ENCODE assay signal across 12 mouse cellular contexts in genomic region chr12:105757816-105758497, GRCm38 (mm10). TPM values are rescaled to one million over a fixed set of nuclear protein-coding genes. Genes with fewer than 3 reads are reported as not detected.
DNase-seq lines count a peak whose midpoint lies in the region; ATAC-seq and TF ChIP-seq lines count a peak whose summit lies in the region.
"Had no signal": no experiment of that assay in that cellular context is flagged by ENCODE, and none has a peak within 500 bp of the region (broad histone marks: within the 10 kb centered on the region; RNA-seq: fewer than 3 reads in every experiment).

No protein-coding gene starts in this region.

- no peak overlapping the region; the same call in 1 of the 2 replicates for H3K4me3 ChIP-seq in midbrain, embryonic 10.5 days
- no peak overlapping the region for H3K4me3 ChIP-seq in midbrain, embryonic 15.5 days
- no peak overlapping the region for H3K4me3 ChIP-seq in embryonic facial prominence, embryonic 10.5 days
- no peak overlapping the region for H3K4me3 ChIP-seq in stomach, embryonic 16.5 days (replicated peaks; ENCODE audit: low read length)
- no peak overlapping the region for H3K4me3 ChIP-seq in forebrain, postnatal 0 days (ENCODE audit: low read depth, low read length)
- no peak overlapping the region for H3K4me3 ChIP-seq in midbrain, embryonic 16.5 days (ENCODE audit: low read depth, low read length)
- H3K4me3 ChIP-seq: hindbrain, embryonic 15.5 days had no signal

- no peaks in the 10 kb centered on the region for H3K36me3 ChIP-seq in midbrain, embryonic 10.5 days
- H3K36me3 ChIP-seq in midbrain, embryonic 15.5 days (replicated peaks): no peaks in the 10 kb centered on the region
- no peaks in the 10 kb centered on the region for H3K36me3 ChIP-seq in embryonic facial prominence, embryonic 10.5 days (replicated peaks)
- H3K36me3 ChIP-seq in stomach, embryonic 16.5 days (ENCODE audit: control insufficient read depth, insufficient read depth, low read length): no peaks in the 10 kb centered on the region
- no peaks in the 10 kb centered on the region for H3K36me3 ChIP-seq in forebrain, postnatal 0 days (ENCODE audit: insufficient read depth)
- H3K36me3 ChIP-seq in midbrain, embryonic 16.5 days (ENCODE audit: control insufficient read depth, insufficient read depth, low read length): no peaks in the 10 kb centered on the region
- H3K36me3 ChIP-seq: hindbrain, embryonic 15.5 days had no signal

- no peaks in the 10 kb centered on the region for H3K9me3 ChIP-seq in midbrain, embryonic 10.5 days (replicated peaks)
- no peaks in the 10 kb centered on the region for H3K9me3 ChIP-seq in midbrain, embryonic 15.5 days
- no peaks in the 10 kb centered on the region; the same call in 1 of the 2 replicates for H3K9me3 ChIP-seq in embryonic facial prominence, embryonic 10.5 days
- no peaks in the 10 kb centered on the region for H3K9me3 ChIP-seq in stomach, embryonic 16.5 days (replicated peaks; ENCODE audit: control insufficient read depth, low read length)
- no peaks in the 10 kb centered on the region for H3K9me3 ChIP-seq in forebrain, postnatal 0 days (ENCODE audit: low read length)
- no peaks in the 10 kb centered on the region for H3K9me3 ChIP-seq in midbrain, embryonic 16.5 days (replicated peaks; ENCODE audit: control insufficient read depth, low read length, poor library complexity, severe bottlenecking)
- H3K9me3 ChIP-seq: hindbrain, embryonic 15.5 days had no signal

- H3K27me3 ChIP-seq in midbrain, embryonic 10.5 days (ENCODE audit: low read depth, poor library complexity, severe bottlenecking): no peaks in the 10 kb centered on the region
- H3K27me3 ChIP-seq in midbrain, embryonic 15.5 days (replicated peaks): no peaks in the 10 kb centered on the region
- H3K27me3 ChIP-seq in embryonic facial prominence, embryonic 10.5 days (replicated peaks; ENCODE audit: low read depth, poor library complexity, severe bottlenecking): no peaks in the 10 kb centered on the region
- H3K27me3 ChIP-seq in stomach, embryonic 16.5 days (ENCODE audit: control insufficient read depth, insufficient read depth, low read length): no peaks in the 10 kb centered on the region
- H3K27me3 ChIP-seq in forebrain, postnatal 0 days (ENCODE audit: insufficient read depth, low read length): no peaks in the 10 kb centered on the region
- H3K27me3 ChIP-seq in midbrain, embryonic 16.5 days (ENCODE audit: control insufficient read depth, insufficient read depth, low read depth, low read length): no peaks in the 10 kb centered on the region
- H3K27me3 ChIP-seq: hindbrain, embryonic 15.5 days had no signal

- peak overlapping the region; percentile 74 for H3K27ac ChIP-seq in midbrain, embryonic 10.5 days (replicated peaks)
- H3K27ac ChIP-seq in midbrain, embryonic 15.5 days: no peak overlapping the region
- peak overlapping the region; percentile 41; the same call in 1 of the 2 replicates for H3K27ac ChIP-seq in embryonic facial prominence, embryonic 10.5 days (replicated peaks)
- peak overlapping the region; percentile 50 for H3K27ac ChIP-seq in stomach, embryonic 16.5 days (ENCODE audit: low read length)
- no peak overlapping the region for H3K27ac ChIP-seq in forebrain, postnatal 0 days (ENCODE audit: low read depth, low read length)
- H3K27ac ChIP-seq in midbrain, embryonic 16.5 days (ENCODE audit: low read length): no peak overlapping the region
- H3K27ac ChIP-seq: hindbrain, embryonic 15.5 days had no signal

- peak; percentile 40 for DNase-seq in midbrain, embryonic 10.5 days (ENCODE audit: low spot score)
- peak; percentile 51 for DNase-seq in embryonic facial prominence, embryonic 10.5 days (ENCODE audit: low spot score)
- DNase-seq in kidney, postnatal 36 days: peak; percentile 91 to 92
- no peak for DNase-seq in cerebellum, postnatal 25 days
- no peak for DNase-seq in forebrain, postnatal 0 days
- DNase-seq: thymus, postnatal 4 days had no signal

- 41% methylated on average over 15 of the region's 15 CpGs for WGBS in midbrain, embryonic 10.5 days
- 42% methylated on average over 15 of the region's 15 CpGs for WGBS in midbrain, embryonic 15.5 days
- WGBS in embryonic facial prominence, embryonic 10.5 days: 33% methylated on average over 15 of the region's 15 CpGs
- WGBS in stomach, embryonic 16.5 days: 21% methylated on average over 15 of the region's 15 CpGs
- 53% methylated on average over 15 of the region's 15 CpGs for WGBS in forebrain, postnatal 0 days
- 45% methylated on average over 15 of the region's 15 CpGs for WGBS in midbrain, embryonic 16.5 days

- no peak for ATAC-seq in midbrain, embryonic 15.5 days (replicated peaks)
- ATAC-seq in stomach, embryonic 16.5 days (ENCODE audit: insufficient read depth, low FRiP score): peak; percentile 74
- ATAC-seq in forebrain, postnatal 0 days: no peak
- no peak for ATAC-seq in midbrain, embryonic 16.5 days

- H3K9ac ChIP-seq in midbrain, embryonic 15.5 days: no peak overlapping the region
- H3K9ac ChIP-seq in stomach, embryonic 16.5 days (ENCODE audit: low read length): no peak overlapping the region
- H3K9ac ChIP-seq in forebrain, postnatal 0 days: no peak overlapping the region
- H3K9ac ChIP-seq in midbrain, embryonic 16.5 days (ENCODE audit: low read depth, low read length): no peak overlapping the region
- H3K9ac ChIP-seq: hindbrain, embryonic 15.5 days had no signal

- TF ChIP-seq CTCF in forebrain, postnatal 0 days (IDR thresholded peaks at IDR 0.05; ENCODE audit: low read depth): no peak

- H3K4me1 ChIP-seq in midbrain, embryonic 10.5 days: peaks cover 20% of the 10 kb centered on the region
- no peaks in the 10 kb centered on the region for H3K4me1 ChIP-seq in midbrain, embryonic 15.5 days
- H3K4me1 ChIP-seq in embryonic facial prominence, embryonic 10.5 days: peaks cover 16% of the 10 kb centered on the region
- no peaks in the 10 kb centered on the region for H3K4me1 ChIP-seq in stomach, embryonic 16.5 days (ENCODE audit: control insufficient read depth, insufficient read depth, low read length)
- H3K4me1 ChIP-seq in forebrain, postnatal 0 days (ENCODE audit: insufficient read depth): no peaks in the 10 kb centered on the region
- H3K4me1 ChIP-seq in midbrain, embryonic 16.5 days (ENCODE audit: control insufficient read depth, insufficient read depth, low read length): no peaks in the 10 kb centered on the region
- H3K4me1 ChIP-seq: hindbrain, embryonic 15.5 days had no signal

- no peak overlapping the region for H3K4me2 ChIP-seq in midbrain, embryonic 15.5 days
- no peak overlapping the region for H3K4me2 ChIP-seq in stomach, embryonic 16.5 days (ENCODE audit: low read depth, low read length)
- H3K4me2 ChIP-seq in forebrain, postnatal 0 days (ENCODE audit: low read depth): no peak overlapping the region
- H3K4me2 ChIP-seq in midbrain, embryonic 16.5 days (ENCODE audit: low read length): no peak overlapping the region
- H3K4me2 ChIP-seq: hindbrain, embryonic 15.5 days had no signal

RNA-seq across cellular contexts. Expression of gene Papola, which starts 26.5 kb away (rescaled TPM):
- 296 and 299 TPM in 2 replicates for polyA plus RNA-seq in midbrain, embryonic 10.5 days (2016; fragmentation: Nextera tagmentation; extraction: Ambion mirVana)
- 163 and 167 TPM in 2 replicates for polyA plus RNA-seq in midbrain, embryonic 15.5 days (2015; fragmentation: Nextera tagmentation; extraction: Ambion mirVana)
- 283 and 294 TPM in 2 replicates for polyA plus RNA-seq in embryonic facial prominence, embryonic 10.5 days (2016; fragmentation: Nextera tagmentation; extraction: Ambion mirVana)
- 151 and 167 TPM in 2 replicates for polyA plus RNA-seq in stomach, embryonic 16.5 days (2015; fragmentation: Nextera tagmentation; extraction: Ambion mirVana)
- 96.8 and 110 TPM in 2 replicates for total RNA-seq in forebrain, postnatal 0 days (2014; rRNA removed)
- 117 and 131 TPM in 2 replicates for polyA plus RNA-seq in forebrain, postnatal 0 days (2015; fragmentation: Nextera tagmentation; extraction: Ambion mirVana)
- polyA plus RNA-seq in midbrain, embryonic 16.5 days (2015; fragmentation: Nextera tagmentation; extraction: Ambion mirVana): 150 and 170 TPM in 2 replicates

RNA-seq across cellular contexts. Expression of gene Ak7, which starts 52.2 kb away (rescaled TPM):
- polyA plus RNA-seq in midbrain, embryonic 10.5 days (2016; fragmentation: Nextera tagmentation; extraction: Ambion mirVana): 0.11 and 0.16 TPM in 2 replicates
- polyA plus RNA-seq in midbrain, embryonic 15.5 days (2015; fragmentation: Nextera tagmentation; extraction: Ambion mirVana): 1.8 and 2.2 TPM in 2 replicates
- 0.15 and 0.26 TPM in 2 replicates for polyA plus RNA-seq in embryonic facial prominence, embryonic 10.5 days (2016; fragmentation: Nextera tagmentation; extraction: Ambion mirVana)
- polyA plus RNA-seq in stomach, embryonic 16.5 days (2015; fragmentation: Nextera tagmentation; extraction: Ambion mirVana): 0.32 and 0.49 TPM in 2 replicates
- 2.2 and 3.4 TPM in 2 replicates for total RNA-seq in forebrain, postnatal 0 days (2014; rRNA removed)
- polyA plus RNA-seq in forebrain, postnatal 0 days (2015; fragmentation: Nextera tagmentation; extraction: Ambion mirVana): 0.83 and 1.9 TPM in 2 replicates
- 2.1 and 2.3 TPM in 2 replicates for polyA plus RNA-seq in midbrain, embryonic 16.5 days (2015; fragmentation: Nextera tagmentation; extraction: Ambion mirVana)
- total RNA-seq: common myeloid progenitor, adult 5-6 weeks; gastrocnemius, adult 8-10 months had no signal

Comparison
In these comparisons a context has a peak if more than half of its experiments do, and no peak if none do; other contexts are left out.
1. H3K27ac ChIP-seq: peak in midbrain, embryonic 10.5 days (single experiment), embryonic facial prominence, embryonic 10.5 days (single experiment) and stomach, embryonic 16.5 days (single experiment); none in midbrain, embryonic 15.5 days (single experiment), forebrain, postnatal 0 days (single experiment) and midbrain, embryonic 16.5 days (single experiment).
2. DNase-seq: peak in midbrain, embryonic 10.5 days (single experiment), embryonic facial prominence, embryonic 10.5 days (single experiment) and kidney, postnatal 36 days (2 of 2); none in cerebellum, postnatal 25 days (0 of 2) and forebrain, postnatal 0 days (single experiment).